Mouse (Mus musculus) CH12.LX (cell line): ENCODE data around the gene 4921524J17Rik. TPM values are rescaled to one million over a fixed set of nuclear protein-coding genes. Genes with fewer than 3 reads are reported as not detected.

ENCODE experiments used
- DNase-seq: peaks from one replicate; pipeline ENCODE4 v3.0.0-alpha.2; 2013; ENCODE audit errors: extremely low read depth
- H3K27ac ChIP-seq: 2 replicates; pipeline ENCODE4 v1.5.1; 2012; ENCODE audit warnings: low read depth, mild to moderate bottlenecking, control low read depth, moderate library complexity; ENCODE audit not compliant: insufficient read depth
- H3K27me3 ChIP-seq: replicated peaks from 2 replicates; pipeline ENCODE3; 2012; ENCODE audit warnings: inconsistent platforms
- H3K36me3 ChIP-seq, 2 experiments: replicated peaks in 1 of 2; 2 replicates each; pipeline versions ENCODE3 to v1.6.1; 2012; ENCODE audit warnings: inconsistent platforms in 1 of 2, low read length in 1 of 2, mild to moderate bottlenecking in 1 of 2, mixed read lengths in 1 of 2, moderate library complexity in 1 of 2; ENCODE audit not compliant: control insufficient read depth in 1 of 2, insufficient read depth in 1 of 2
- H3K4me1 ChIP-seq, 2 experiments: 2 replicates each; pipeline ENCODE4 v1.6.1; 2012; ENCODE audit warnings: inconsistent platforms in 1 of 2, moderate library complexity in 1 of 2; ENCODE audit not compliant: insufficient read depth in 2 of 2, control insufficient read depth in 1 of 2
- H3K4me2 ChIP-seq: 2 replicates; pipeline ENCODE4 v1.6.1; 2012; ENCODE audit warnings: low read depth, mild to moderate bottlenecking, control low read depth; ENCODE audit not compliant: poor library complexity, insufficient read depth, severe bottlenecking
- H3K4me3 ChIP-seq, 3 experiments: fragments of 150-350 bp in 1 of 3; sonication (generic) in 1 of 3; replicated peaks in 1 of 3; 2 replicates each; pipeline versions ENCODE3 to v1.5.1; 2011 to 2012; ENCODE audit warnings: low read depth in 2 of 3, low read length in 2 of 3, mild to moderate bottlenecking in 2 of 3, moderate library complexity in 2 of 3, control low read depth in 1 of 3, improper control_type of control experiment in 1 of 3, inconsistent platforms in 1 of 3, mixed read lengths in 1 of 3; ENCODE audit not compliant: poor library complexity in 1 of 3
- H3K79me2 ChIP-seq: replicated peaks from 2 replicates; pipeline ENCODE4 v1.6.1; 2012; ENCODE audit warnings: mild to moderate bottlenecking, moderate library complexity; ENCODE audit not compliant: control insufficient read depth, poor library complexity, insufficient read depth, severe bottlenecking; ENCODE audit errors: extremely low read depth
- H3K9ac ChIP-seq: 2 replicates; pipeline ENCODE4 v1.6.1; 2012; ENCODE audit warnings: low read depth, mild to moderate bottlenecking, control low read depth, moderate library complexity; ENCODE audit not compliant: insufficient read depth
- H3K9me3 ChIP-seq: replicated peaks from 2 replicates; pipeline ENCODE3; 2012; ENCODE audit warnings: low read length, inconsistent platforms, mixed read lengths
- CHD1 ChIP-seq: IDR thresholded peaks from 2 replicates; pipeline ENCODE4 v1.6.1; 2012; ENCODE audit warnings: low read depth, low read length, improper control_type of control experiment, inconsistent platforms
- CTCF ChIP-seq, 2 experiments: IDR thresholded peaks in 1 of 2; conservative IDR thresholded peaks in 1 of 2; 2 replicates each; pipeline ENCODE4 v1.5.1; 2011 to 2012; ENCODE audit warnings: low read depth in 2 of 2, low read length in 2 of 2, improper control_type of control experiment in 1 of 2, inconsistent platforms in 1 of 2, mild to moderate bottlenecking in 1 of 2, moderate library complexity in 1 of 2
- ELF1 ChIP-seq: IDR thresholded peaks from 2 replicates; pipeline ENCODE4 v1.6.1; 2014; ENCODE audit warnings: low read depth, mild to moderate bottlenecking, inconsistent platforms, low read length, improper control_type of control experiment
- EP300 ChIP-seq: IDR thresholded peaks from 2 replicates; pipeline ENCODE4 v1.6.1; 2011; ENCODE audit warnings: low read length, improper control_type of control experiment
- ETS1 ChIP-seq: conservative IDR thresholded peaks from 2 replicates; pipeline ENCODE4 v1.6.1; 2012; ENCODE audit warnings: low read depth, mild to moderate bottlenecking, inconsistent platforms, low read length, improper control_type of control experiment, moderate library complexity
- GABPA ChIP-seq: IDR thresholded peaks from 2 replicates; pipeline ENCODE4 v1.6.1; 2012; ENCODE audit warnings: low read depth, low read length, improper control_type of control experiment, inconsistent platforms; ENCODE audit not compliant: insufficient replicate concordance
- KAT2A ChIP-seq: IDR thresholded peaks from 2 replicates; pipeline ENCODE4 v1.6.1; 2012; ENCODE audit warnings: low read length, improper control_type of control experiment, inconsistent platforms; ENCODE audit not compliant: insufficient replicate concordance
- MAFK ChIP-seq: IDR thresholded peaks from 2 replicates; pipeline ENCODE4 v1.6.1; 2011; ENCODE audit warnings: low read length, improper control_type of control experiment; ENCODE audit not compliant: insufficient replicate concordance
- MAX ChIP-seq: IDR thresholded peaks from 2 replicates; pipeline ENCODE4 v1.6.1; 2011; ENCODE audit warnings: low read length, improper control_type of control experiment
- MAZ ChIP-seq: IDR thresholded peaks from 2 replicates; pipeline ENCODE4 v1.6.1; 2012; ENCODE audit warnings: low read depth, mild to moderate bottlenecking, inconsistent platforms, low read length, improper control_type of control experiment, moderate library complexity
- MEF2A ChIP-seq: IDR thresholded peaks from 2 replicates; pipeline ENCODE4 v1.6.1; 2014; ENCODE audit warnings: low read depth, mild to moderate bottlenecking, inconsistent platforms, low read length, improper control_type of control experiment, borderline replicate concordance
- PAX5 ChIP-seq: IDR thresholded peaks from 2 replicates; pipeline ENCODE4 v1.6.1; 2012; ENCODE audit warnings: low read length, inconsistent platforms, mixed read lengths
- POLR2A ChIP-seq: IDR thresholded peaks from 2 replicates; pipeline ENCODE4 v1.6.1; 2011; ENCODE audit warnings: low read depth, mild to moderate bottlenecking, improper control_type of control experiment, low read length
- POLR2AphosphoS2 ChIP-seq: IDR thresholded peaks from 2 replicates; pipeline ENCODE4 v1.6.1; 2011; ENCODE audit warnings: low read depth, low read length, improper control_type of control experiment
- RAD21 ChIP-seq: IDR thresholded peaks from 2 replicates; pipeline ENCODE4 v1.6.1; 2011; ENCODE audit warnings: low read depth, mild to moderate bottlenecking, low read length, improper control_type of control experiment, moderate library complexity
- SIN3A ChIP-seq: IDR thresholded peaks from 2 replicates; pipeline ENCODE4 v1.6.1; 2012; ENCODE audit warnings: low read length, improper control_type of control experiment, inconsistent platforms
- UBTF ChIP-seq: IDR thresholded peaks from 2 replicates; pipeline ENCODE4 v1.6.1; 2012; ENCODE audit warnings: low read depth, mild to moderate bottlenecking, inconsistent platforms, low read length, improper control_type of control experiment, moderate library complexity
- USF1 ChIP-seq: IDR thresholded peaks from 2 replicates; pipeline ENCODE4 v1.6.1; 2014; ENCODE audit warnings: low read depth, mild to moderate bottlenecking, inconsistent platforms, low read length, improper control_type of control experiment
- USF2 ChIP-seq: conservative IDR thresholded peaks from 2 replicates; pipeline ENCODE4 v1.6.1; 2011; ENCODE audit warnings: low read depth, low read length, improper control_type of control experiment
- ZKSCAN1 ChIP-seq: IDR thresholded peaks from 2 replicates; pipeline ENCODE4 v1.6.1; 2012; ENCODE audit warnings: low read depth, inconsistent platforms, low read length, improper control_type of control experiment, borderline replicate concordance
- dilution Hi-C: fragments of 300-500 bp; cut with MboI; formaldehyde crosslinking; loops from 2 replicates; pipeline ENCODE4 v1.14.3; 2020; ENCODE audit warnings: low sequenced_read_pairs; ENCODE audit not compliant: extremely low pct_unique_long_range_greater_than_20kb, extremely low pct_ligation_motif_present
- in situ Hi-C: fragments of 300-500 bp; cut with MboI; formaldehyde crosslinking; loops from 3 replicates; pipeline ENCODE4 v1.14.3; 2019; ENCODE audit warnings: low sequenced_read_pairs, low pct_ligation_motif_present, low pct_unique_long_range_greater_than_20kb, mixed read lengths
- polyA plus RNA-seq: library from polyadenylated mRNA; unstranded; fragments of >175 nt; gene quantifications from 2 replicates; pipeline ENCODE4 v1.2.1, GENCODE M21; 2012; ENCODE audit warnings: low read depth; ENCODE audit not compliant: insufficient read length
- total RNA-seq, 2 experiments: library from RNA; depleted of rRNA; stranded (reverse); fragments of 300-350 nt in 1 of 2; fragments of >200 nt in 1 of 2; gene quantifications; 2 replicates each; pipeline ENCODE4 v1.2.3; 2012 to 2014

The 4921524J17Rik gene
- total and polyA plus RNA-seq, 3 experiments, result 10.3 to 28.8 (median 25.1) TPM

DNA sequence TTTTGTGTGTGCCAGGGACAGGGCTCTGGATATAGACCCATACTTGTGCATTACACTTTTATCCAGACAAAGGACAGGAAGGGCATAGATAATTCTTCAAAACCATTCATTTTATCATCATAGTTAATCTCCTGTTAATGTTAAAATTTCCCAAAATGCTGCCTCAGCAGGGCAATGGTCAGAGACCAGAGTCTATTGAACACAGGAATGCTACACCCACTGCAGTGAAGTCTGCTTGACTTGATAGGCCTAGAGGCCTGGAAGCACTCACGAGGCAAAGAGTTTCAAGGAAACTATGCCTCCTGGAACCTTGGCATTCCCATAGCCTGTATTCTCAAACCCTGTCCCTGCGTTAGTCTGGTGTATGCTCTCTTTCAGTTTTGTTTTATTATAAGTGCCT is 47.1 kb upstream of the 4921524J17Rik start:
- H3K27me3 ChIP-seq, result no peaks in the 10 kb centered on the region
- no peak overlapping the region for H3K4me3 ChIP-seq
- in situ Hi-C loops (no loop called here), dilution Hi-C loops (no loop called here)
- no peaks in the 10 kb centered on the region for H3K9me3 ChIP-seq
- peaks cover 3 to 12% of the 10 kb centered on the region in 2 experiments for H3K4me1 ChIP-seq
- no peak for DNase-seq
- H3K27ac ChIP-seq, result no peak overlapping the region
- H3K36me3 ChIP-seq, result no peaks in the 10 kb centered on the region
- no peak overlapping the region for H3K9ac ChIP-seq
- no peaks in the 10 kb centered on the region for H3K79me2 ChIP-seq
- H3K4me2 ChIP-seq, result no peak overlapping the region
- TF ChIP-seq POLR2A (no peak), CTCF (conservative IDR thresholded peaks at IDR 0.05 in 1 of 2, IDR thresholded peaks at IDR 0.05 in 1 of 2; ENCODE audit: low read depth in 2 of 2, low read length in 2 of 2) (no peak), ETS1 (no peak), USF2 (no peak), RAD21 (no peak), ZKSCAN1 (no peak), KAT2A (no peak), MAX (no peak)

DNA sequence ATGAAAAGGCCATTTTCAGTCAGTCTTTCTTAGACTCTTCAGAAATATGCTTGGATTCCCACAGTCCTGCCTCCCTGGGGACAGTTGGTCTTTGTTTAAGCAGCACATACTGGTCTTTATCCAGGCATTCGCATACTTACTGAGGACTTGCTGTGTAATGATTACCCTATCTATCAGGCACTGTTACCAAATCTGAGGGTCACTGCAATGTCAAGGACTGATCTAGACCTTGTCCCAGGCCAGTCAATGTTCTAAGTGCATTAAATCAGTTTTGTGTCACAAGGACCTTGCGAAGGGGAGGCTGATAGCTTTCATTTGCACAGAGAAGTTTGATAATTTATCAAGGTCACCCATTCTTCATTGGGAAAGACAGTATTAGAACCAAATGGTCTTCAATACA is 45.8 kb upstream of the 4921524J17Rik start:
- no peaks in the 10 kb centered on the region for H3K79me2 ChIP-seq
- H3K9ac ChIP-seq, result no peak overlapping the region
- TF ChIP-seq POLR2A (no peak), CTCF (conservative IDR thresholded peaks at IDR 0.05 in 1 of 2, IDR thresholded peaks at IDR 0.05 in 1 of 2; ENCODE audit: low read depth in 2 of 2, low read length in 2 of 2) (no peak), ELF1 (no peak), MAZ (no peak), POLR2AphosphoS2 (no peak), MEF2A (no peak), EP300 (no peak), MAFK (no peak), UBTF (no peak), RAD21 (no peak), PAX5 (no peak), USF1 (no peak), MAX (no peak), CHD1 (no peak), GABPA (no peak), SIN3A (no peak)
- no peaks in the 10 kb centered on the region for H3K36me3 ChIP-seq
- H3K9me3 ChIP-seq, result peaks cover 3% of the 10 kb centered on the region
- in situ Hi-C loops (no loop called here), dilution Hi-C loops (no loop called here)
- no peak overlapping the region for H3K4me2 ChIP-seq
- no peak overlapping the region for H3K27ac ChIP-seq
- H3K27me3 ChIP-seq, result no peaks in the 10 kb centered on the region
- no peak for DNase-seq
- H3K4me1 ChIP-seq, result peaks cover 3 to 12% of the 10 kb centered on the region in 2 experiments
- H3K4me3 ChIP-seq, result no peak overlapping the region
